Mouse (Mus musculus) liver, embryonic 14.5 days (tissue): ENCODE data around the gene H2afv. TPM values are rescaled to one million over a fixed set of nuclear protein-coding genes. Genes with fewer than 3 reads are reported as not detected.

Source experiments
- ATAC-seq: fragments of 200-750 bp; cut with Nextera tagmentation; 2 replicates; pipeline ENCODE4 v1.8.0; 2017; ENCODE audit warnings: moderate number of reproducible peaks, mild to moderate bottlenecking, moderate library complexity; ENCODE audit not compliant: insufficient read depth
- DNase-seq, 3 experiments: peaks; one replicate each; pipeline ENCODE4 v3.0.0-alpha.2; 2012 to 2013; ENCODE audit warnings: low read depth in 3 of 3, low spot score in 3 of 3
- H3K27ac ChIP-seq: fragments of 300-500 bp; sonication (generic); 2 replicates; pipeline ENCODE4 v1.5.1; 2014; ENCODE audit warnings: moderate library complexity, mild to moderate bottlenecking, control low read depth, inconsistent platforms
- H3K27me3 ChIP-seq: fragments of 300-500 bp; sonication (generic); 2 replicates; pipeline ENCODE4 v1.6.1; 2014; ENCODE audit warnings: mild to moderate bottlenecking, low read length, moderate library complexity; ENCODE audit not compliant: control insufficient read depth, insufficient read depth
- H3K36me3 ChIP-seq: fragments of 300-500 bp; sonication (generic); replicated peaks from 2 replicates; pipeline ENCODE4 v1.6.1; 2014; ENCODE audit warnings: low read depth; ENCODE audit not compliant: control insufficient read depth, insufficient read depth
- H3K4me1 ChIP-seq, 2 experiments: fragments of 200-500 bp in 1 of 2; fragments of 300-500 bp in 1 of 2; sonication (generic) in 1 of 2; replicated peaks; 2 replicates each; pipeline ENCODE4 v1.6.1; 2012 to 2014; ENCODE audit warnings: antibody characterized with exemption in 1 of 2, inconsistent platforms in 1 of 2, low read length in 1 of 2; ENCODE audit not compliant: control insufficient read depth in 2 of 2, insufficient read depth in 2 of 2
- H3K4me2 ChIP-seq: fragments of 300-500 bp; sonication (generic); 2 replicates; pipeline ENCODE4 v1.6.1; 2014; ENCODE audit warnings: low read depth, mild to moderate bottlenecking, control low read depth, moderate library complexity
- H3K4me3 ChIP-seq, 2 experiments: fragments of 200-500 bp in 1 of 2; fragments of 300-500 bp in 1 of 2; sonication (generic) in 1 of 2; 2 replicates each; pipeline ENCODE4 v1.5.1; 2012 to 2014; ENCODE audit warnings: low read depth in 2 of 2, low read length in 2 of 2, mild to moderate bottlenecking in 2 of 2, control low read depth in 1 of 2, inconsistent platforms in 1 of 2, moderate library complexity in 1 of 2; ENCODE audit not compliant: insufficient read depth in 1 of 2
- H3K9ac ChIP-seq: fragments of 300-500 bp; sonication (generic); replicated peaks from 2 replicates; pipeline ENCODE4 v1.6.1; 2014; ENCODE audit warnings: mild to moderate bottlenecking, control low read depth, moderate library complexity
- H3K9me3 ChIP-seq: fragments of 300-500 bp; sonication (generic); 2 replicates; pipeline ENCODE4 v1.6.1; 2016; ENCODE audit warnings: low read length, mixed read lengths; ENCODE audit not compliant: control insufficient read depth
- CTCF ChIP-seq: IDR thresholded peaks from 2 replicates; pipeline ENCODE4 v1.5.1; 2016; ENCODE audit warnings: antibody characterized with exemption, low read depth, control low read depth
- EP300 ChIP-seq: IDR thresholded peaks from 2 replicates; pipeline ENCODE4 v1.6.1; 2016; ENCODE audit warnings: antibody characterized with exemption, low read depth
- WGBS: fragments of 180-500 bp; shearing (Covaris S2); extraction: QIAGEN DNeasy Blood & Tissue Kit; methylation state at CpG from one replicate; pipeline ENCODE4 v1.1.7; 2014; ENCODE audit not compliant: insufficient replicate concordance; 5-methylcytosine and 5-hydroxymethylcytosine counted together
- polyA plus RNA-seq, 2 experiments: library from polyadenylated mRNA; depleted of rRNA in 1 of 2; stranded (reverse) in 1 of 2; unstranded in 1 of 2; fragments of >200 nt; fragmentation: Nextera tagmentation in 1 of 2; extraction: Ambion mirVana in 1 of 2; gene quantifications; 2 replicates each; pipeline versions ENCODE4 v1.2.1 to v1.2.3; 2012 to 2014

H2afv gene
- polyA plus RNA-seq, 2 experiments = 44.2 to 117 TPM

DNA sequence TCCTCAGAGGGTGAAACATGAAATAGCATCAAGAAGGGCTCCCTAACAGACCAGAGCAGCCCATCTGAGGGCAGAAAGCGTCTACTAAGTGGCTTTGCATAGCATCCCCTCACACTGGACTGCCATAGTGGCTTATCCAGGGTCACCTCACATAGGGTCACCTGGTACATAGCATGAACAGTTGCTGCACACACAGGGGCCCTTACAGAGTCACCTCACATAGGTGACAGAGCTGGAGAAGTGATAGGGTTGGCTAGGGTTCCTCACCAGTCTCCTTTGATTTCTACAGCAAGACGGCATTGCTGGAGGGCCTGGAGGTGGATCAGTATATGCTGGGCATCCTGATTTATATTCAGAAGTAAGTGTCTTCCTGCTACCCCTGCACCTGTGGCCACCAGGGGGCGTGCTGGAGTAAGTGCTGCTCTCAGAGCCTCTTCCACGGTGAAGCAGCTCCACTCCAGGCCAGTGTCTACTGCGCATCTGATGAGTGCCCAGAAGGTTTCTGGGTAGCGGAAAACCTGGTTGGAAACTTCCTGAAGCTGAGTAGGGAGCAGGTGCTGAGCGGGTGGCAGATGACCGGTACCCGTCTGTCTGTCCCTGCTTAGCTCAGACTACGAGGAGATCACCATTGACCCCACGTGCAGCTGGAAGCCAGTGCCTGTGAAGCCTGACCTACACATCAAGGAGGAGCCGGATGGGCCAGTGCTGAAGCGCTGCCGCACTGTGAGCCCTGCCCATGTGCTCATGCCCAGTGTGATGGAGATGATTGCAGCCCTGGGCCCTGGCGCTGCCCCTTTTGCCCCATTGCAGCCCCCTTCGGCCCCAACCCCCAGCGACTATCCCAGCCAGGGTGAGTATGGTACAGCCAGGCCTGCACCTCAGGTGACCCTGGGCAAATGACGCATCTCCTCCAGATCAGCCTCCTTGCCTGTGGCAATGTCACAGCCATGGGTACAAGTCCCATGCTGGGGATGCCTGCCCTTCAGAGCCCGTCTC lies 41.4 kb downstream of the H2afv start:
- Histone ChIP-seq H3K27ac (no peak overlapping the region), H3K4me3 (no peak overlapping the region), H3K9me3 (no peaks in the 10 kb centered on the region), H3K9ac (no peak overlapping the region), H3K4me1 (no peaks in the 10 kb centered on the region), H3K36me3 (peaks cover 28% of the 10 kb centered on the region), H3K27me3 (no peaks in the 10 kb centered on the region), H3K4me2 (no peak overlapping the region)
- 75% methylated on average over 19 of the region's 19 CpGs for WGBS
- peak; percentile 45; the same call in 1 of the 2 replicates for ATAC-seq
- peak in 2 of 3 experiments; percentile 41 to 48 for DNase-seq
- TF ChIP-seq EP300 (no peak), CTCF (peak; percentile 96)

DNA sequence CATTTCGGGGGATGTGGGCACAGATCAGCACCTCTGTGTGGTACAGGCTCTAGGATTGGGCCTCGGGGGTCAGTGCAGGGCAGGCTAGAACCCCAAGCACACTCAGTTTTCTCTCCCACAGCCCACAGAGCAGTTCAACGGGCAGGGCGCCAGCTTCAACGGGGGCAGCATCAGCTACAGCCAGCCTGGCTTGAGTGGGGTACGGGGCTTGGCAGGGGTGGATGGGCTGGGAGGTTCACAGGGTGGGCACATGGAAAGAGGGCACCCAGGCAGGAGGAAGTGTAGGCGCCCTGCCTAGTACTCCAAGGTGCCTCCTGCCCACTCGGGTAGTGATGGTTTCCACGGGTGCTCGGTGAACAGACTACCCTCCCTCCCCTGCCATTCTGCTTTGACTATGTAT lies 46.1 kb downstream of the H2afv start:
- no peak overlapping the region for H3K4me2 ChIP-seq
- no peak overlapping the region for H3K9ac ChIP-seq
- 80% methylated on average over 10 of the region's 10 CpGs for WGBS
- no peak overlapping the region for H3K4me3 ChIP-seq
- ATAC-seq = no peak
- H3K27me3 ChIP-seq = no peaks in the 10 kb centered on the region
- DNase-seq = no peak
- TF ChIP-seq EP300 = no peak
- TF ChIP-seq CTCF = no peak
- peaks cover 21% of the 10 kb centered on the region for H3K36me3 ChIP-seq
- H3K27ac ChIP-seq = no peak overlapping the region
- no peaks in the 10 kb centered on the region for H3K9me3 ChIP-seq
- no peaks in the 10 kb centered on the region for H3K4me1 ChIP-seq

DNA sequence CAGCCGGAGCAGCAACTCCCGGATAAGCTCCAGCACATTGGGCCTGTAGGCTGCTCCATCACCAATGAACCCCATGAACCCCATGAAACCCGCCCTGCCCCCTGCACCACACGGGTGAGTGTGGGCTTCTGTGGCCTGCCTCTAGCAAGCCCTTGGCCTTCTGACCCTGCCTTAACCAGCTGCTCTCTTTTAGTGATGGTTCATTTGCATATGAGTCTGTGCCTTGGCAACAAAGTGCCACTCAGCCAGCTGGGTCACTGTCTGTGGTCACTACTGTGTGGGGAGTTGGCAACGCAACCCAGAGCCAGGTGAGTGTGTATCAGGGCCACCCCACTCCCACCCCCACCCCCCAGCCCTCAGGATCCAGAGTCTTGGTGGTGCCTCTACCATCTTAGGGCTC lies 48.7 kb downstream of the H2afv start:
- H3K27ac ChIP-seq = no peak overlapping the region
- H3K4me1 ChIP-seq = peaks cover 2 to 12% of the 10 kb centered on the region in 2 experiments; a peak in 2 of 4 replicates
- DNase-seq (no peak), ATAC-seq (no peak)
- H3K9ac ChIP-seq = no peak overlapping the region
- peaks cover 17% of the 10 kb centered on the region for H3K36me3 ChIP-seq
- H3K27me3 ChIP-seq = no peaks in the 10 kb centered on the region
- 80% methylated on average over 5 of the region's 5 CpGs for WGBS
- TF ChIP-seq EP300 (no peak), CTCF (no peak)
- no peak overlapping the region for H3K4me3 ChIP-seq
- H3K9me3 ChIP-seq = no peaks in the 10 kb centered on the region
- H3K4me2 ChIP-seq = no peak overlapping the region

DNA sequence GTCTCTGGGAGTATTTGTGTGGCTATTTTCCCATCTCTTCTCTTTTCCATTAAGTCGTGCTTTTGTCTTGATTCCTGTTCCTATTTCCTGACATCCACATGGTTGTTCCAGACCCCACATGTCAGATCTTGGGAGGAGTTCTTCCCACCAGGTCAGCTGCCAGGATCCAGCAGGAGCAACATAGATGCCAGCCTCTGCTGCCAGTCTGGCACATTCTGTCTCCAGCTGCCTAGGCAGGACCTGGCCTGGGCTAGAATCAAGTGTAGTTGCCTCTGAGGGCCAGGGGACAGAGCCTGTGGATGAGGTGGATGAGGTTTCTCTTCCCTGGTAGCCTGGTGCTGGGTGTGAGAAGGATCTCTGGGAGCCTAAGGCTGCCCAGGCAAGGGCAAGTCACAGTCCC lies 50.4 kb downstream of the H2afv start:
- Histone ChIP-seq H3K4me2 (no peak overlapping the region), H3K4me3 (no peak overlapping the region), H3K9me3 (no peaks in the 10 kb centered on the region), H3K9ac (no peak overlapping the region), H3K4me1 (peaks cover 3 to 20% of the 10 kb centered on the region in 2 experiments; a peak in 3 of 4 replicates), H3K27ac (no peak overlapping the region), H3K36me3 (peaks cover 9% of the 10 kb centered on the region), H3K27me3 (no peaks in the 10 kb centered on the region)
- 73% methylated on average over 1 of the region's 1 CpGs for WGBS
- no peak for DNase-seq
- no peak for TF ChIP-seq CTCF
- no peak for TF ChIP-seq EP300
- ATAC-seq = no peak

DNA sequence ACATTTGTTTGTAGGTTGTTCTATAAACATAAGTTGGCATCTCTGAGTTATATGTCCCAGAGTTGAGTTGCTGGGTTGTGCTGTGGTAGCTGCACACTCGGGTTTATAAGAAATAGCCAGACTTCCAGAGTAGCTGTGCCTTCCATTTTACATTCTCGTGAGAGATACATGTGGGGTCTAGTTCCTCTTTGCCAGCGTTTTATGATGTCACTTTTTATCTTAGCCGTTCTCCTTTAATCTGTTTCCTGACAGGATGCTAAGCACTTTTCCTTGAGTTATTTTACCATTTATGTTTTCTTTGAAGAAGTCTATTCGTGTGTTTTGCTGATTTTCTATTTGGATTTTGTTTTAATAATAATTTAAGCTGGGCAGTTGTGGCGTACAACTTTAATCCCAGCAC lies 51.4 kb downstream of the H2afv start:
- ATAC-seq (no peak), DNase-seq (no peak)
- no peak for TF ChIP-seq CTCF
- TF ChIP-seq EP300 = no peak
- H3K9ac ChIP-seq = no peak overlapping the region
- no peak overlapping the region for H3K4me2 ChIP-seq
- H3K4me3 ChIP-seq = no peak overlapping the region
- WGBS = 26% methylated on average over 6 of the region's 6 CpGs
- no peak overlapping the region for H3K27ac ChIP-seq
- peaks cover 9% of the 10 kb centered on the region for H3K36me3 ChIP-seq
- peaks cover 3 to 23% of the 10 kb centered on the region in 2 experiments; a peak in 3 of 4 replicates for H3K4me1 ChIP-seq
- no peaks in the 10 kb centered on the region for H3K9me3 ChIP-seq
- H3K27me3 ChIP-seq = no peaks in the 10 kb centered on the region
